Mouse (Mus musculus): ENCODE measurements around the gene Hmgb1. TPM values are rescaled to one million over a fixed set of nuclear protein-coding genes. Genes with fewer than 3 reads are reported as not detected.

Gene Hmgb1
- total RNA-seq, 2 experiments from 2014 or later, result 665 to 803 TPM

- no peak for ATAC-seq (ENCODE audit: poor library complexity, severe bottlenecking)
These were observed 181.5 kb downstream of the Hmgb1 start for GRCm38 (mm10) chr5:149002803-149003115.

- no peak for ATAC-seq (ENCODE audit: poor library complexity, severe bottlenecking)
These were observed 182.1 kb downstream of the Hmgb1 start for GRCm38 (mm10) chr5:149002034-149002802.

GRCm38 (mm10) chr5:148999802-149000201, 184.5 kb downstream of the Hmgb1 start:
- no peak for ATAC-seq (ENCODE audit: poor library complexity, severe bottlenecking)

- ATAC-seq (ENCODE audit: poor library complexity, severe bottlenecking), result no peak
These were observed 185.8 kb downstream of the Hmgb1 start for GRCm38 (mm10) chr5:148998512-148998911.

- ATAC-seq (ENCODE audit: poor library complexity, severe bottlenecking), result no peak
These were observed 187.6 kb downstream of the Hmgb1 start for GRCm38 (mm10) chr5:148996709-148997037.

Other genes with a start within 250 kb of the Hmgb1 start
- gene Gm42791, start 189.3 kb downstream of the Hmgb1 start, total RNA-seq (2015), result not detected in 2 replicates
- gene Gm42791, start 189.3 kb downstream of the Hmgb1 start, total RNA-seq (2017), result not detected in 2 replicates
- gene Uspl1, start 139 bp downstream of the Hmgb1 start, total RNA-seq (2015), result 22.5 and 23.7 TPM in 2 replicates
- gene Uspl1, start 139 bp downstream of the Hmgb1 start, total RNA-seq (2017), result 21.9 and 23.8 TPM in 2 replicates
- 1,517 and 1,767 TPM in 2 replicates for gene Alox5ap, start 80.3 kb upstream of the Hmgb1 start, total RNA-seq (2015)
- 1,236 and 1,298 TPM in 2 replicates for gene Alox5ap, start 80.3 kb upstream of the Hmgb1 start, total RNA-seq (2017)
- gene Medag, start 227.3 kb upstream of the Hmgb1 start, total RNA-seq (2015), result not detected in 2 replicates
- gene Medag, start 227.3 kb upstream of the Hmgb1 start, total RNA-seq (2017), result not detected in 2 replicates